Mouse (Mus musculus) thymus, postnatal 4 days (tissue): ENCODE measurements at regions not wholly inside any gene's neighbourhood (a gene's known extent, or its start where the extent isn't known, plus 50 kb on each side); places are given as distances from the start of the nearest gene placed in this dataset.
"Not testable (repeated sequence)": the region's sequence is repeated elsewhere in the genome, so short reads cannot be mapped to it uniquely, and the experiment has no call there.

Source experiments
- DNase-seq: peaks from one replicate; pipeline ENCODE4 v3.0.0; 2021

DNA sequence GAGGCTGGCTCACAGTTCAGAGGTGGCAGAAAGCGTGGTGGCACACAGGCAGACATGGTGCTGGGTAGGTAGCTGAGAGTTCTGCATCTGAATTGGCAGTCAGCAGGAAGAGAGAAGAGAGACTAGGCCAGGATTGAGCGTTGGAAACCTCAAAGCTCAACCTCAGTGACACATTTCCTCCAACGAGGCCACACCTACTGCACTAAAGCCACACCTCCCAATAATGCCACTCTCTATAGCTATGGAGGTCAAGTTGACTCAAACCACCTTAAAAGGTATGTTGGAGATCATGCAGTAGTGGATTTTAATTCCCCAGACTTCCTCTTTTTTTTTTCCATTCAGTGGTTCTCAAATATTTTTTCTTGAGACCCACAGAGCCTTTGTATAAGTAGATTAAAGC, 57.1 kb downstream of the Ccdc54 start:
- no peak for DNase-seq

DNA sequence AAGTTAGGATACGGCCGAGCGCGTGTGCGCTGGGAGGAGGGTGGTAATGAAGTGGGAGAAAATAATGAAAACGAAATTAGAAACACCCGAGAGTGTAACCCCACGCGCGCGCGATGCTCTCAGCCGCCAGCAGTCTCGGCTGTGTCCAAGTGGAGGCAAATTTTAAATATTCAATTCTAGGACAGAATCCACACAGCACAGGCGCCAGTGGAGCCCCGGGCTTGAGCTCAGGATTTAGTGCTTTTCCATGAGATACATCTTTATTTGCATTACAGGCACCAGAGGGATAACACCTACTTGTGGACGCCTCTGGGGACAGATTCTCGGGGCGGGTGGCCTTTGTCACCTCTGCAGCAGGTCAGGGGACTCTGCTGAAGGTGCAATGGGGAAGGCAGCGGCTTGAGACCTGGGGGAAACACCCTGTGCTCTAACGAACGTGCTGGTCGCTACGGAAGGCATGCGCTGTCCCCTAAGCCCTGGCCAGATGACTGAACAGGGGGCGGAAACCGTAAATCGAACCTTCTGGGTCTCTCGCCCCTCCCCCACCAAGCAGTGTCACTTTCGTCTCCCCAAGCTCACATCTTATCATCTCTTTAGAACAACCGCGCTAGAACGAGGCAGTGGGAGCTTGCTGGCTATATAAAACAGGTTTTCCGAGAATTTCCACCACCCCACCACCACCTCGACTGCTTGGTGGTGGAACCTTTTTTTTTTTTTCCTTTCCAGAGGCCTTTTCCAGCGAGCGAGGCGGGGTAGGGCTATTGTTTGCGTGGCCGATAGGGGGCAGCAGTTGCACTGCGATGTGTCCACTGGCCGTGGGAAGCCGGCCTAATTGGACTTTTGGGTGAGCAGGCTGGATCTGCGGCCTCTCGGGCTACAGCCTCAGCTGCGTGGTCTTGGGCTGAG, 61.2 kb downstream of the Ccdc54 start:
- peak; percentile 85 for DNase-seq

DNA sequence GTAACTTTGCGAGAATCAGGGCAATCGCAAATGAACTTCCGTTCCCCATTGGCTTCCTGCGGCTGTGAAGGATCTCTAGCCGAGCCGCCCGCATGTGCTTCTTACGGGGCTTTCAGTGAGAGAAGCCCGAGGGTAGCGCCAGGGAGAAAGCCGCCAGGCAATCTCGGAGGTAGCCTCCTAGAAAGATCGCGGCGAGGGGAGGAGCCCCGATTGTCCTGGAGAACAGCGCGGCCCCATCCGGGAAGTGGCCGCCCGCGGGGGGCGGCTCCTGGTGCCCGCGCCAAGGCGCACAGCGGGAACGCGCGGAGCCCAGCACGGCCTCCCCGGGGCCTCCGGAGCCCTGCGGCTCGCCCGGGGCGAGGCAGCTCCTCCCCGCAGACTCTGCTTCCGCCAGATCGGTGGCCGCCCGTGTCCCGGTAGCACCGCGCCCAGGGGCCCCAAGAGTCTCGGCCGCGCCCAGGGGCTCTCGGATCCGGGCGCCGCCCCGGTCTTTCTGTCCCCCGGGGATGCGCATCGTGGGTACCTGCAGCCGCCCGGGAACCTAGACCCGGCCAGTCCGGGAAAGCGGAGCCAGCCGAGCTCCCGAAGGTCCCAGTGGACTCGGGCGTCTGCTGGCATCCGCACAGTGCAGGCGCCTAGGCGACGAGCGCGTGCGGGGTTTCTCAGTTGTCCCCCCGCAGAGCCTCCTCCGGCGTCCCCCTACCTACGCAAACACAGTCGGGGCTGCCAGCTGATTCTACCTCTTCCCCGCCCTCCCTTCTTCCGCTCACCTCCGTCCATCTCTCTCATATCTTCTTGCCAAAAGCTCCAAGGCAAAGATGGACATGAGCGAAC, 62.1 kb downstream of the Ccdc54 start:
- DNase-seq, result peak; percentile 74

DNA sequence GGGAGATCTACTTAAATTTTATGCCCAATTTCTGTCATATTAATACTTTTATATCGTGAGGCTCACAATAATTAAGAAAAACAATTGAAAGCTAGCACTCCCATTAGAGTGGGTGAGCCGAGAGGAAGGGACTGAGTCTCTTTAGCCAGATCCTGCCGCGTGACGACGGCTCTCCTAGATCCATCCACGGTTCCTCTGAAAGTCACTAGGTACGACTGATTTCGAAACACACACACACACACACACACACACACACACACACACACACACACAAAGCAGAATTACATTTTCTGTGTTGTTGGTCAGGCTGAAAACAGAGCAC, 62.6 kb downstream of the Ccdc54 start:
- no peak for DNase-seq

DNA sequence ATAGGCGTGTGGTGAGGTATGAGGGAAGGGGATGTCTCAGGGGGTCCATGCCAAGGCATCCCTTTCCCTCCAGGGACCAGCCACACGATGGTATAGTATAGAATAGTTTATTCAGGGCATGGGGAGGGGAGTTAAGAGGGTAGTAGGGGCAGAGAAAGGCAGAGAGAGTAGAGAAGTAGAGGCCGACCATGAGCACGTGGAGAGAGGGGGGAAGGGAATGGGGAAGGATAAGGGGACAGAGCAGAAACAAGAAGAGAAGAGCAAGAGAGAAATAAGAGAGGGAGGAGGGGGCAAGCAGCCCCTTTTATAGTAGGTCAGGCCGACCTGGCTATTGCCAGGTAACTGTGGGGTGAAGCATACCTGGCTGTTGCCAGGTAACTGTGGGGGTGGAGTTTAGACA, 64.0 kb downstream of the Ccdc54 start:
- not testable (repeated sequence) for DNase-seq

DNA sequence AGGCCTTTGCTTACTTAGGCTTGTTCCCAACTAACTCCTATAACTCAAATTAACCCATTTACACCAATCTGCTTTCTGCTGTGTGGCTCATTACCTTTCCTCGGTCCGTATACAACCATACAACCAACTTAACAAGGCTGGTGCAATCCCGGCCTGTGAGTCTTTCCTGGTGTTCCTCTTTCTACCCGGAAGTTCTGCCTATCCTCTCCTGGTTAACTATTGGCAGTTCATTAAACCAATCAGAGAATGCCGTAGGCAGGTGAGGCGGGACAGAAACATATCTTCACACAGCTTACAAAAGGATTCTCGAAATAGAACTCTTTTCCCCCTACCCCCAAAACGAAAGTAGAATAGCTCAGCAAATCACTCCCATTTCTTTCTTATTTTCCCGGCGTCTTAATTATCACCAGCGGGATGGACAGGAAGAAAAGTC, 65.0 kb downstream of the Ccdc54 start:
- DNase-seq, result no peak

DNA sequence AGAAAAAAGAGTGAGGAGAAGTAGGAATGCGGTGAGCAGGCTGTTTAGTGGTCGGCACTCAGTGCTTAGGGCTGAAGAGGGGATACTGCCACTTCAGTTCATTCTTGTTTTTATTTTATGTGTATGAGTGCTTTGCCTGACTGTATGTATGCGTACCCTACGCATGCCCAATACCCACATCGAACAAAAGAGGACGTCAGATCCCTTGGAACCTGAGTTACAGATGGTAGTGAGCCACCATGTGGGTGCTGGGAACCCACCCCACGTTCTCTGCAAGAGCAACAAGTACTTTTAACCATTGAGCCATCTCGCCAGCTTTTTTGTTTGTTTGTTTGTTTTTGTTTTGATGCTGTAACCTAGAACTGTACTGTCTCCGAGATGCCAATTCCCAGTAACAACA, 65.5 kb downstream of the Ccdc54 start:
- no peak for DNase-seq

DNA sequence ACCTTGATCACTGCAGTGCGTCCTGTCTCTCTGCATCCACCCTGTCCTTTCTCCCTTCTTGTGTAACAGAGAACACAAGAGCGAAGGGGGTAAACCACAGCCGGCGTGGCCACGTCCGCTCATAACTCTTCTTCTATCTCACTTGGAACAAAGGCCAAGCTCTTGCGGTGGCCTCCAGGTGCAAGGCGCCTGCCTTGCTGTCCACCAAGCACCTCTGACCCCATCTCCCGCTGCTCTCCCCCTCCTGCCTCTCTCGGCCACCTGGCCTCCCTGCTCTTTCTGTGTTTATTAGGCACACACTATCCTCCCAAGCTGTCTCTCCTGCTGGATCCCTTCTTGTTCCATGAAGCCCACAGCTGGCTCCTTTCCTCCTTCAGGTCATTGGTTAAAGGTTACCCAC, 71.3 kb downstream of the Ccdc54 start:
- no peak for DNase-seq

DNA sequence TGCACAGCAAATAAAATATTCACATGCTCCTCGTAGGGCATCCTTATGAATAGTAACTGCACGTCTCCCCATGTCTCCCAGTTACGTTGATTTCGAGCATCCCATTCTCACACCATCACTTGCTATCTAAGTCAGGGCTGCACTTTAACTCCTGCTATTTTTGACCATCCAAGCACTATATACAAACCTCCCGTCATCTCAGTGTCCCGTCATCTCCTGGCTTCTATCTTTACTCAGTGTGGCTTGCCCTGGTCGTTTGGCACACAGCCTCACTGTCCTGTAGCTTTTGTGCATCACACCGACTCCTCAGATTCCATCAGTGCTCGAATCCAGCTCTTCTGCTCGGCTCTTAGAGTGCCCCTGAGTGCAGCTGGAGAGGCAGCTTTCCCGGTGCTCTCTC, 74.4 kb downstream of the Ccdc54 start:
- DNase-seq, result no peak

DNA sequence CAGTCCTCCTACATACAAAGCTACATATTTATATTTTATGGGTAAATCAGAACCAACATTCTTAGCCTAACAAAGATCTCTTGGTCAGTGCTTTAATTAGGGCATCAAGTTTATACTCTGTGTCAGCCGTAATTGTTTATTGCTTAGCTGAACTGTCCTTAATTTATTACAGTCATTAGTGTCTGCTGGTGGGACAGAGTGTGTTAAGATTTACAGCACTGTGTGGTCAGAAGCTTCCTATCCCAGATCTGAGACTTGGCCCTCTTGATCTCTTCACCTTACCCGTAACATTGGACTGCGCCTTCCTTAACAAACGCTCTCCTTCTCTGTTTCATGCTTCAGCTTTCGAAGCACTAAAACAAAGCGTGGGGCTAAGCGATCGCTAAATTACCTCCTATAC, 75.9 kb downstream of the Ccdc54 start:
- DNase-seq, result no peak

DNA sequence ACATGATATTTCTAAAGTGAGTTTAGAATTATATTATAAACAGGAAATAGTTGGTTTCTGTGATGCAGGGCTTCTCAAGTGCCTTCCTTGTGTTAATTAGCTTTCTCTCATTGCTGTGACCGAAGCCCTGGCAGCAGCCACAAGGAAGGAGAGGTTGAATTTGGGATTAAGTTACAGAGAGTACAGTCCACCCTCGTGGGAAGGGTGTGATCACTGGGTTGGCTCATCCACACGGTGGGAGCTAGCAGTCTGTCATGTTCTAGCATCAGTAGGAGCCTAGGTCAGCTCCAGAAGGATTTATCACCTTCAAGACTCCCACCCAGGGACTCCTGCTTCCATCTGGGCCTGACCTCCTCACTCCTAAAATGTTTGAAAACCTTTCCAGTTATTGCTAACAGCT, 78.9 kb downstream of the Ccdc54 start:
- no peak for DNase-seq

DNA sequence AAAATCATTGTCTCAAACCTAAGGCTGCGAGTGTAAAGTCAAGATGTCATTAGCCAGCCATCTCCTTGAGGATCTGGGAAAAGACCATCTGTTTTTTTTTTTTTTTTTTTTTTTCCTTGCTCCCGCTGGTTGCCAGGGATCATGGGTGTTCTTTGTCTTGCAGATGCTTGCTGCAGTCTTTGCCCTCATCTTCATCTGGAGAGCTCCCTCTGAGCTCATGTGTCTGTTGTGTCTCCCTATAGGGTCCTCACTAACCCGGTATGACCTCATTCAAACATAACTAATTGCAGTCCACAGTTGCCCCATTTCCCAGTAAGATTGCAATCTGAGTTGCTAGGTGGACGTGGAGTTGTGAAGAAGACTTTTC, 77.3 kb upstream of the Bbx start:
- no peak for DNase-seq

DNA sequence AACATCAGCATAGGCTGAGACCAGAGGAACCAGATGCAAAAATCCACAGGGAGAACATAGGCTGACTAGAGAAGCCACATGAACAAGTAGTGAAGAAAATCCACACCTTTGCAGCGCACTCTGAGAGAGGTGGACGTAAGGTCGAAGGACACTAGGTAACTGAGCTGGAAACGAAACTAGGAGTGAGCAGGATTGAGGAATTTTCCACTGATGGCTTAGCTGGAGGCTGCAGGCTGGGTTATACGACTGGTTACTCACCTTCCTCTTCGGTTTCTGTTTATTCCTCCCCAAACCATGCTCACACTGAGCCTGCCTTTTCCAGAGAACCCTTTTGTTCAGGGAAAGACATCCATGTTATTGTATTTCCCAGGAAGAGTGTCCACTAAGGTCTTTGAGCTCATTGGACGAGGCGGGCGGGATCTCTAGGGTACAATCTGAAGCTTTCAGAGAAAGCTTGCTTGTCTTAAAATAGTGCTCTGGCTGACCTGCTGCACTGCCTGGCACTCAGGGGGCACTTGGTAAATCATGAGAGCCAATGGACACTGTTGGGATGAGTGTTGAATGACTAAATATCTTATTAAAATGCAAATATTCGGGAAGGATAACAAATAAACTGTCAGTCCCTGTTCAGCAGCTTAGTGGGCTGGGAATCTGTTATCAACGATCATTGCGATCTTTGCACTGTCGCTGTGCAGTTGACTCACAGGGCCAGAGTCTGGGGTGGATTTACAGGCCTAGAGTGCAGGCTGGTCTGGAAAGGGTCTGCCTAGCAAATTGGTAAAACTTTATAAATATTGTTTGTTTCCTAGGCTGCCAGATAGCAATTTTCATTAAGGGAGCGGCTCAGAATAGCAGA, 76.7 kb upstream of the Bbx start:
- no peak for DNase-seq

DNA sequence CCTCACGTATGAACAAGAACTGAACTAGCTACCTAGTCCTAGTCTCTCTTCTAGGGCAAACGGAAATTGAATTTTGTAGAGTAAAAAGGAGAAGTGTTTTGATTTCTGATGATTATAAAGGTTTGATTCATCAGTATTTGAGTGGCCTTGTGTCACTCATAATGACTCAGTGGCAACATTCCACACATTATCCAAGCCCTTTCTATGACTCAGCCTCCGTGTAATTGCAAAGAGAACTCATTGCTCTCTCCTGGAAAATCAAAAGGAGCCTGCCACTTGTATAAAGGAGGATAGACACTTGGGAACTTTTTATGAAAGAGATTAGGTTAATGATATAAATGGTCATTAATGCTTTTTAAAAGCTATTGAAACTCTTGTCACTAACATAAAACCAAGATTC, 72.4 kb upstream of the Bbx start:
- no peak for DNase-seq

DNA sequence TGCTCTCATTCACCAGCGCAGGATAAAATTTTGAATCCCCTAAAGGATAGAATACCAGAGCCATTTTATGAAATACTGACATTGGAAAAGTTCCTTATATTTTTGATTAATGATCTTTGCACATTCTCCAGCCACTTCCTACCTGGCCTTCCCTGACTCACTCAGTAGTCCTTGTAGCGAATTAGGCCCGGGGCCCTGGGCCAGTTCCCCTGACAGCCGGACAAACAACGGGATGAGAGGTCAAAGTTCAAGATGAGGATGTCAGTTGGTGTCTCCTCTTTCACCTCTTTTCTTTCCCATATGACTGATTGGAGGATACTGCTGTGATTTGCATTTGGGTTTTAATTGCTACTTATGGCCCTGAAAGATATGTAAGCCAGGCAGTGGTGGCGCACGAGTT, 66.7 kb upstream of the Bbx start:
- no peak for DNase-seq

DNA sequence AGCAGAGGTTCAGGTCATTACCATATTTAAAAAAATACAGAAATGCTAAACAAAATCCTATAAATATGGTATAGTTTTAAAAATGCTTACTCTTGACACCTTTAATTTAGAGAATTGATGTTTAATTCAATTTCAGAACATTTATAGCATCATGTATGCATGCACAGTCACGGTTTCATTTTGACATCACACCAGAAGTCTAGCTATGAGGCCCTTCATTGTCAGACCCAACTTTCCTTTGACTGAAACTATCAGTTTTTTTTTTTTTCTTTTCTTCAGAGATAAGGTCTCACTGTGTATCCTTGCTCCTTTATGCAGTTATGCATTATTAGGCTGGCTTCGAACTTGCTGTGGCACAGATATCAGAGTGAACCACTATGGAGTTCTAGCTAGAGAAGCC, 61.5 kb upstream of the Bbx start:
- DNase-seq, result no peak

DNA sequence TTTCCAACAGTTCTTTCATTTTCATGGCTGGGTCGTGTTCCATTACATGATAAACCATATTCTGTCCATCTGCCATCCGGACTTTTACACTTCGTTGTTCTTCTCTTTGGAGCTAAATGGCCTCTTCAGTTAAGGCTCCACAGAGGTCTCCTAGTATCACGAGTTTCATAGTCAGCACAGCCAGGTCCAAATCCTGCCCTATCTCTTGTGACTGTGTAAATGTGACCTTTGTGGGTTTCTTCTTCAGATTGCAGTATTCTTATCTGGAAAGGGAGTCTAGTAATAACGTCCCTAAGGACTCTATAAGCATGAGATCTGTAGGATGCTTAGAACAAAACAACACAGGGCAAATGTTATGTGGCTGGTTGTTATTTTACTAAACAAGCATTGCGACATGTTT, 57.1 kb upstream of the Bbx start:
- DNase-seq, result no peak

DNA sequence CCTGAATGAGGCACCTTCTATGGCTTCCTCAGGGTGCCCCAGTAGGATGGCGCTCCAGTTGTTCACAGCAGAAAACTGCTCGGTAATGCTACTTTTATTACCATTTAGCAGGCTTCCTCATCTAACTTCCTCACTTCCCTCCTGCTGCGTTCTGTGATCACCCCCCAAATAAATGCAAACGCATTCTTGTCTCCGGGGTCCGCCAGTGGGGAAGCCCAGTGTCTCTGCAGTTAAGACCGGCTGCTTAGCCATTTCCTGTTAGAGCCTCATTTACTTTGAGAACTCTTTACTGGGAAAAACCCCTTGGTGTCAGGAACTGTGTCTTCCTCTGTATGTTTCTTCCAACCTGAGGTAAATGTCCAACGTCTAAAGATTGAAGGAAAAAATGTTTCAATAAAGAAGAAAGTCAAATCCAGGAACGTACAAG, 50.2 kb upstream of the Bbx start:
- DNase-seq, result no peak
